Mouse (Mus musculus) E14TG2a.4 (cell line): ENCODE measurements around the gene Erg.

ENCODE experiments used
- H3K27me3 ChIP-seq: 2 replicates; pipeline ENCODE4 v1.6.1; 2014; ENCODE audit warnings: low read length, control low read depth; ENCODE audit not compliant: insufficient read depth
- H3K36me3 ChIP-seq: 2 replicates; pipeline ENCODE4 v1.6.1; 2014; ENCODE audit warnings: low read length, control low read depth; ENCODE audit not compliant: insufficient read depth
- H3K4me1 ChIP-seq: replicated peaks from 2 replicates; pipeline ENCODE4 v1.6.1; 2014; ENCODE audit warnings: low read depth, low read length, control low read depth
- H3K4me3 ChIP-seq: replicated peaks from 2 replicates; pipeline ENCODE4 v1.5.1; 2014; ENCODE audit warnings: mild to moderate bottlenecking, low read length
- H3K9me3 ChIP-seq: 2 replicates; pipeline ENCODE4 v1.6.1; 2014; ENCODE audit warnings: low read length, control low read depth
- CTCF ChIP-seq: conservative IDR thresholded peaks from 2 replicates; pipeline ENCODE4 v1.5.1; 2014; ENCODE audit warnings: low read length
- NANOG ChIP-seq: IDR thresholded peaks from 2 replicates; pipeline ENCODE4 v1.6.1; 2014; ENCODE audit warnings: borderline replicate concordance, low read length, mixed read lengths
- POU5F1 ChIP-seq: IDR thresholded peaks from 2 replicates; pipeline ENCODE4 v1.6.1; 2014; ENCODE audit warnings: low read length, borderline replicate concordance

The Erg gene

GRCm38 (mm10) chr16:95481176-95481575, 105.2 kb downstream of the Erg start:
- Histone ChIP-seq H3K27me3 (no peaks in the 10 kb centered on the region), H3K4me1 (no peaks in the 10 kb centered on the region), H3K4me3 (no peak overlapping the region), H3K36me3 (no peaks in the 10 kb centered on the region), H3K9me3 (peaks cover 3% of the 10 kb centered on the region; the same call in 1 of the 2 replicates)
- no peak for TF ChIP-seq POU5F1

- Histone ChIP-seq H3K4me3 (no peak overlapping the region), H3K9me3 (peaks cover 3% of the 10 kb centered on the region; the same call in 1 of the 2 replicates), H3K27me3 (no peaks in the 10 kb centered on the region), H3K36me3 (no peaks in the 10 kb centered on the region), H3K4me1 (no peaks in the 10 kb centered on the region)
- TF ChIP-seq NANOG (no peak), CTCF (no peak), POU5F1 (no peak)
Measured at GRCm38 (mm10) chr16:95478558-95478957, 107.8 kb downstream of the Erg start.

GRCm38 (mm10) chr16:95475041-95475440, 111.4 kb downstream of the Erg start:
- Histone ChIP-seq H3K36me3 (no peaks in the 10 kb centered on the region), H3K27me3 (no peaks in the 10 kb centered on the region), H3K9me3 (no peaks in the 10 kb centered on the region), H3K4me1 (no peaks in the 10 kb centered on the region), H3K4me3 (no peak overlapping the region)
- TF ChIP-seq CTCF = no peak
- no peak for TF ChIP-seq POU5F1
- no peak for TF ChIP-seq NANOG

GRCm38 (mm10) chr16:95473946-95474345, 112.4 kb downstream of the Erg start:
- Histone ChIP-seq H3K9me3 (no peaks in the 10 kb centered on the region), H3K36me3 (no peaks in the 10 kb centered on the region)
- no peak for TF ChIP-seq CTCF
- no peak for TF ChIP-seq NANOG

GRCm38 (mm10) chr16:95472771-95473170, 113.6 kb downstream of the Erg start:
- TF ChIP-seq CTCF (no peak), POU5F1 (no peak), NANOG (no peak)
- Histone ChIP-seq H3K4me3 (no peak overlapping the region), H3K9me3 (no peaks in the 10 kb centered on the region), H3K4me1 (no peaks in the 10 kb centered on the region), H3K36me3 (no peaks in the 10 kb centered on the region), H3K27me3 (no peaks in the 10 kb centered on the region)

More at GRCm38 (mm10) chr16:95473946-95474345, 112.4 kb downstream of the Erg start:
- Histone ChIP-seq H3K4me3 (no peak overlapping the region), H3K4me1 (no peaks in the 10 kb centered on the region), H3K27me3 (no peaks in the 10 kb centered on the region)

GRCm38 (mm10) chr16:95469262-95470139, 116.9 kb downstream of the Erg start:
- no peaks in the 10 kb centered on the region for H3K36me3 ChIP-seq
- no peak for TF ChIP-seq NANOG
- no peak for TF ChIP-seq POU5F1
- TF ChIP-seq CTCF = no peak
- no peaks in the 10 kb centered on the region for H3K27me3 ChIP-seq
- no peaks in the 10 kb centered on the region for H3K9me3 ChIP-seq
- no peaks in the 10 kb centered on the region for H3K4me1 ChIP-seq
- no peak overlapping the region for H3K4me3 ChIP-seq

GRCm38 (mm10) chr16:95467893-95468292, 118.5 kb downstream of the Erg start:
- no peaks in the 10 kb centered on the region for H3K9me3 ChIP-seq
- no peaks in the 10 kb centered on the region for H3K27me3 ChIP-seq
- H3K36me3 ChIP-seq = no peaks in the 10 kb centered on the region
- H3K4me1 ChIP-seq = no peaks in the 10 kb centered on the region
- TF ChIP-seq NANOG (no peak), CTCF (no peak), POU5F1 (no peak)
- no peak overlapping the region for H3K4me3 ChIP-seq

GRCm38 (mm10) chr16:95466548-95466947, 119.8 kb downstream of the Erg start:
- no peak overlapping the region for H3K4me3 ChIP-seq
- no peaks in the 10 kb centered on the region for H3K9me3 ChIP-seq
- no peaks in the 10 kb centered on the region for H3K36me3 ChIP-seq
- no peaks in the 10 kb centered on the region for H3K4me1 ChIP-seq
- no peaks in the 10 kb centered on the region for H3K27me3 ChIP-seq
- peak; percentile 33; the same call in 1 of the 2 replicates for TF ChIP-seq CTCF
- no peak for TF ChIP-seq POU5F1

- TF ChIP-seq POU5F1 (no peak), NANOG (no peak), CTCF (no peak)
- Histone ChIP-seq H3K4me1 (no peaks in the 10 kb centered on the region), H3K9me3 (no peaks in the 10 kb centered on the region), H3K27me3 (no peaks in the 10 kb centered on the region), H3K4me3 (no peak overlapping the region), H3K36me3 (no peaks in the 10 kb centered on the region)
Measured at GRCm38 (mm10) chr16:95464609-95465008, 121.8 kb downstream of the Erg start.
